Mouse (Mus musculus): Measurements from ENCODE around the gene Cuedc1. TPM values are rescaled to one million over a fixed set of nuclear protein-coding genes. Genes with fewer than 3 reads are reported as not detected.

Gene Cuedc1
- polyA plus RNA-seq, 1 experiment, result 10.7 TPM

DNA sequence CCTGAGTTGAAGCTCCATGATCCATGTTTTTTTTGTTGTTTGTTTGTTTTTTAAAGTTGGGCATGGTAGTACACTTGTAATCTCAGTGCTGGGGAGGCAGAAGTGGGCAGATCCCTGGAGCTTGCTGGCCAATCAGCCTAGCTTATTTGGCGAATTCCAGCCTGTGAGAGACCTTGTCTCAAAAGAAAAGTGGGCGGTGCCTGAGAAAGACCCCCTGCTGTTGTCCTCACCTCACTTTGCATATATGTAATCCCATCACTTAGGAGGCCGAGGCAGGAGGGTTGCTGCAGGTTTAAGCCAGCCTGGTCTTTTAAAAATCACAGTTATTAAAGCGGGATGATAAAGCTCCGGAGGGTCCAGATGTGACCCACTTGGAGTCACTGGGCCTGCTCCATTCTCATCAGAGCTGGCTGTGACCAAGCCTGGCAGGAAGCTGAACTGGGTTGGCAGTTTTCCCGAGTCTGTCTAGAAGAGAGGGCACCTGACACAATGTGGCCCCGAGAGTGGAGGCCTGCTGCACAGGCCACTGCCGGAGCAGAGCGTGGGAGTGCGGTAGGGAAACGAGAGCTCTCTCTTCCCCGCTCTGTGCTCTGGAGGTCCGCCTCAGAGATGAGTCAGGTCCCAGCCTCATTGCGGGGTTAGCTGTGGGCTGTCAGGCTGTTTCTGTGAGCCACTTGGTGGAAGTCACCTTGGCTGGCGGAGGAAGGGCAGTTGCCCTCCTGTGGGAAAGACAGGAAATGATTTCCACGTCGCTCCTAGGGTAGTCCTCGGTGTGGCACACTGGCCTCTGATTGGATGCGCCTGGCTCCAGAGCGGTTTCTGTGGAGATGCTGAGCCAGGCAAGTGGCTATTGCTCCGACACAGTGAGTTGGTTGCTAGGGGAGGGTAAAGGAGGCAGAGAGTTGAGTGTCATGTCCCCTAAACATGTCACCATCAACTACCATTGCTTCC lies 117.3 kb downstream of the Cuedc1 start:
- DNase-seq (ENCODE audit: low read depth in 1 of 2, low spot score in 2 of 2), result no peak
- WGBS, result 55% methylated on average over 21 of the region's 21 CpGs
- Histone ChIP-seq H3K4me3 (ENCODE audit: extremely low read depth, insufficient read depth, insufficient read length) (no peak overlapping the region), H3K36me3 (ENCODE audit: control insufficient read depth, insufficient read depth, low read length) (peaks cover 15% of the 10 kb centered on the region), H3K4me1 (ENCODE audit: control insufficient read depth, insufficient read depth, insufficient read length) (peaks cover 3% of the 10 kb centered on the region; the same call in 1 of the 2 replicates), H3K27me3 (ENCODE audit: control insufficient read depth, insufficient read depth, low read length) (no peaks in the 10 kb centered on the region), H3K27ac (ENCODE audit: insufficient read depth, low read length) (no peak overlapping the region)
- TF ChIP-seq CTCF (IDR thresholded peaks at IDR 0.05; ENCODE audit: extremely low read depth, insufficient read depth, insufficient read length, insufficient replicate concordance), result no peak
- no peak for TF ChIP-seq POLR2A (IDR thresholded peaks at IDR 0.05; ENCODE audit: low read depth, low read length)

- Histone ChIP-seq H3K27ac (ENCODE audit: insufficient read depth, low read length) (no peak overlapping the region), H3K4me1 (ENCODE audit: control insufficient read depth, insufficient read depth, insufficient read length) (peaks cover 3% of the 10 kb centered on the region; the same call in 1 of the 2 replicates), H3K27me3 (ENCODE audit: control insufficient read depth, insufficient read depth, low read length) (no peaks in the 10 kb centered on the region), H3K4me3 (ENCODE audit: extremely low read depth, insufficient read depth, insufficient read length) (no peak overlapping the region), H3K36me3 (ENCODE audit: control insufficient read depth, insufficient read depth, low read length) (peaks cover 5% of the 10 kb centered on the region)
- TF ChIP-seq POLR2A (IDR thresholded peaks at IDR 0.05; ENCODE audit: low read depth, low read length) (no peak), CTCF (IDR thresholded peaks at IDR 0.05; ENCODE audit: extremely low read depth, insufficient read depth, insufficient read length, insufficient replicate concordance) (peak; percentile 83; the same call in 1 of the 2 replicates)
- 28% methylated on average over 10 of the region's 10 CpGs for WGBS
- DNase-seq (ENCODE audit: low read depth in 1 of 2, low spot score in 2 of 2), result peak; percentile 30 to 44
Measured at GRCm38 (mm10) chr11:88216231-88216685, 118.4 kb downstream of the Cuedc1 start.

- no peak for DNase-seq (ENCODE audit: low read depth in 1 of 2, low spot score in 2 of 2)
- no peak overlapping the region for H3K4me3 ChIP-seq (ENCODE audit: extremely low read depth, insufficient read depth, insufficient read length)
- H3K27ac ChIP-seq (ENCODE audit: insufficient read depth, low read length), result no peak overlapping the region
- H3K36me3 ChIP-seq (ENCODE audit: control insufficient read depth, insufficient read depth, low read length), result no peaks in the 10 kb centered on the region
- no peak for TF ChIP-seq CTCF (IDR thresholded peaks at IDR 0.05; ENCODE audit: extremely low read depth, insufficient read depth, insufficient read length, insufficient replicate concordance)
- TF ChIP-seq POLR2A (IDR thresholded peaks at IDR 0.05; ENCODE audit: low read depth, low read length), result no peak
- peaks cover 3% of the 10 kb centered on the region; the same call in 1 of the 2 replicates for H3K4me1 ChIP-seq (ENCODE audit: control insufficient read depth, insufficient read depth, insufficient read length)
- H3K27me3 ChIP-seq (ENCODE audit: control insufficient read depth, insufficient read depth, low read length), result no peaks in the 10 kb centered on the region
- WGBS, result 66% methylated on average over 6 of the region's 6 CpGs
Measured at GRCm38 (mm10) chr11:88218155-88218554, 120.3 kb downstream of the Cuedc1 start.

DNA sequence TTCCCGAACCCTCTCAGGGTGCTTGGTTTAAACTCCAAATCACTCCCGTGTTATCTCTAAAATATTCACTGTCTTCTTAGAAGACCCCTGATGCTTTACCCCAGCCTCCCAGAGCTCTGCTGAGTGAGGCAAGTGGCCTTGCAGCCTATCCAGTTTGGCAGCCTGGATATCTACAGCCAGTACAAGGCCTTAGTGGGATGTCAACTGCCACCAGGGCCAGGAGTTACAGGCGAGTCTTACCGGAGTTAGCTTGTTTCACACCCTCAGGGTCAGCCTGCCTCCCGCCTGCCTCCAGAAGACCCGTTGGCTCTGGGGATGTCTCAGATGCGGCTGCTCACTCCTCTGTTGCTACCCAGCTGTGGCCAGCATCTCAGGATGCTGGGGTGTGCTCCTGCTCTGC lies 120.7 kb downstream of the Cuedc1 start:
- no peaks in the 10 kb centered on the region for H3K36me3 ChIP-seq (ENCODE audit: control insufficient read depth, insufficient read depth, low read length)
- 91% methylated on average over 7 of the region's 7 CpGs for WGBS
- no peaks in the 10 kb centered on the region for H3K27me3 ChIP-seq (ENCODE audit: control insufficient read depth, insufficient read depth, low read length)
- H3K4me1 ChIP-seq (ENCODE audit: control insufficient read depth, insufficient read depth, insufficient read length), result peaks cover 3% of the 10 kb centered on the region; the same call in 1 of the 2 replicates
- H3K27ac ChIP-seq (ENCODE audit: insufficient read depth, low read length), result no peak overlapping the region
- no peak overlapping the region for H3K4me3 ChIP-seq (ENCODE audit: extremely low read depth, insufficient read depth, insufficient read length)
- DNase-seq (ENCODE audit: low read depth in 1 of 2, low spot score in 2 of 2), result no peak
- TF ChIP-seq POLR2A (IDR thresholded peaks at IDR 0.05; ENCODE audit: low read depth, low read length), result no peak
- no peak for TF ChIP-seq CTCF (IDR thresholded peaks at IDR 0.05; ENCODE audit: extremely low read depth, insufficient read depth, insufficient read length, insufficient replicate concordance)

DNA sequence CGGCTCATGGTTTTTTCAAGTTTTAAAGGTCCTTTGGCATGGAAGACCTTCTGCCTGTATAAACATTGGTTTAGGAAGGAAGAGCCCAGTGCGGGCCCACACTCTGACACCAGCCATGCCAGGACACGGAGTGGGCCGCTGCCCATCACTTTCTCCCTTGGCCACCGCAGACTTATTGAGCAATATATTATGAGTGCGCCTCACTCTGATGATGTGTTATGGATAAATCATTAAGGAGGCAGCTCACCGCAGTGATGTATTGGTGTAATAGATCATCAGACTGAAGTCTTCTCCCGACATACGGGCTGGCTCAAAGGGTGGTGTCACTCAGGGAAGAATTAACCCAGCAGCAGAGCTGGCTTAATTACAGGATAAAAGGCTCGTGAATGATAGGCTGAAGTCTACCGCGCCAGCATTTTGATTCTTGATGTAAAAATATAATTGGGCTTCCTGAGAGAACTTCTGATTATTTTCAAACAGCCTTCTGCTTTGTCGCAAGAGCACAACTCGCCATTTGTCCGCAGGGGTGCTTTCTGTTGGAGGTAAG lies 124.1 kb downstream of the Cuedc1 start:
- DNase-seq (ENCODE audit: low read depth in 1 of 2, low spot score in 2 of 2), result no peak
- TF ChIP-seq POLR2A (IDR thresholded peaks at IDR 0.05; ENCODE audit: low read depth, low read length) (no peak), CTCF (IDR thresholded peaks at IDR 0.05; ENCODE audit: extremely low read depth, insufficient read depth, insufficient read length, insufficient replicate concordance) (no peak)
- Histone ChIP-seq H3K36me3 (ENCODE audit: control insufficient read depth, insufficient read depth, low read length) (no peaks in the 10 kb centered on the region), H3K27me3 (ENCODE audit: control insufficient read depth, insufficient read depth, low read length) (no peaks in the 10 kb centered on the region), H3K4me3 (ENCODE audit: extremely low read depth, insufficient read depth, insufficient read length) (no peak overlapping the region), H3K4me1 (ENCODE audit: control insufficient read depth, insufficient read depth, insufficient read length) (no peaks in the 10 kb centered on the region), H3K27ac (ENCODE audit: insufficient read depth, low read length) (no peak overlapping the region)
- WGBS, result 96% methylated on average over 15 of the region's 15 CpGs

GRCm38 (mm10) chr11:88227001-88227957 lies 129.4 kb downstream of the Cuedc1 start:
- H3K27me3 ChIP-seq (ENCODE audit: control insufficient read depth, insufficient read depth, low read length), result no peaks in the 10 kb centered on the region

More at GRCm38 (mm10) chr11:88227001-88227957, 129.4 kb downstream of the Cuedc1 start:
- no peak for DNase-seq (ENCODE audit: low read depth in 1 of 2, low spot score in 2 of 2)
- WGBS, result 91% methylated on average over 17 of the region's 17 CpGs
- Histone ChIP-seq H3K36me3 (ENCODE audit: control insufficient read depth, insufficient read depth, low read length) (no peaks in the 10 kb centered on the region), H3K27ac (ENCODE audit: insufficient read depth, low read length) (no peak overlapping the region), H3K4me3 (ENCODE audit: extremely low read depth, insufficient read depth, insufficient read length) (no peak overlapping the region), H3K4me1 (ENCODE audit: control insufficient read depth, insufficient read depth, insufficient read length) (peaks cover 3% of the 10 kb centered on the region; the same call in 1 of the 2 replicates)
- TF ChIP-seq CTCF (IDR thresholded peaks at IDR 0.05; ENCODE audit: extremely low read depth, insufficient read depth, insufficient read length, insufficient replicate concordance) (no peak), POLR2A (IDR thresholded peaks at IDR 0.05; ENCODE audit: low read depth, low read length) (no peak)

Data from spleen, adult 2 months (tissue).